Mouse (Mus musculus): ENCODE results near the gene Kcnh1. TPM values are rescaled to one million over a fixed set of nuclear protein-coding genes. Genes with fewer than 3 reads are reported as not detected.

The Kcnh1 gene
- polyA plus RNA-seq, 1 experiment from 2014 or later: 1.5 TPM

- Histone ChIP-seq H3K9me3 (no peaks in the 10 kb centered on the region), H3K9ac (replicated peaks) (no peak overlapping the region), H3K4me2 (replicated peaks) (no peak overlapping the region), H3K27me3 (no peaks in the 10 kb centered on the region), H3K4me1 (replicated peaks) (peaks cover 50% of the 10 kb centered on the region), H3K36me3 (no peaks in the 10 kb centered on the region), H3K27ac (peak overlapping the region; percentile 11; the same call in 1 of the 2 replicates), H3K4me3 (replicated peaks) (no peak overlapping the region)
- no peak for ATAC-seq
- WGBS: 32% methylated on average over 12 of the region's 12 CpGs
Observed at GRCm38 (mm10) chr1:192522376-192523178, 332.0 kb downstream of the Kcnh1 start.

GRCm38 (mm10) chr1:192525711-192526350, 335.3 kb downstream of the Kcnh1 start:
- Histone ChIP-seq H3K4me3 (replicated peaks) (no peak overlapping the region), H3K9ac (replicated peaks) (no peak overlapping the region), H3K4me1 (replicated peaks) (peaks cover 44% of the 10 kb centered on the region), H3K36me3 (no peaks in the 10 kb centered on the region), H3K9me3 (no peaks in the 10 kb centered on the region), H3K27ac (no peak overlapping the region), H3K4me2 (replicated peaks) (no peak overlapping the region), H3K27me3 (no peaks in the 10 kb centered on the region)
- WGBS: 74% methylated on average over 14 of the region's 14 CpGs
- no peak for ATAC-seq

- Histone ChIP-seq H3K4me3 (replicated peaks) (no peak overlapping the region), H3K9ac (replicated peaks) (no peak overlapping the region), H3K4me1 (replicated peaks) (peaks cover 4% of the 10 kb centered on the region; the same call in 1 of the 2 replicates), H3K9me3 (no peaks in the 10 kb centered on the region), H3K27me3 (no peaks in the 10 kb centered on the region), H3K36me3 (no peaks in the 10 kb centered on the region), H3K27ac (no peak overlapping the region), H3K4me2 (replicated peaks) (no peak overlapping the region)
- 0 out of 2 replicates have a peak, but pooled peaks have one; percentile 45 for ATAC-seq
- WGBS: 76% methylated on average over 2 of the region's 2 CpGs
Observed at GRCm38 (mm10) chr1:192531490-192532146, 341.0 kb downstream of the Kcnh1 start.

GRCm38 (mm10) chr1:192532212-192532611, 341.6 kb downstream of the Kcnh1 start:
- WGBS: 67% methylated on average over 2 of the region's 2 CpGs

GRCm38 (mm10) chr1:192533016-192533415, 342.4 kb downstream of the Kcnh1 start:
- Histone ChIP-seq H3K4me3 (replicated peaks) (no peak overlapping the region), H3K9me3 (no peaks in the 10 kb centered on the region), H3K4me1 (replicated peaks) (peaks cover 2% of the 10 kb centered on the region; the same call in 1 of the 2 replicates), H3K36me3 (no peaks in the 10 kb centered on the region), H3K27ac (no peak overlapping the region), H3K9ac (replicated peaks) (no peak overlapping the region), H3K4me2 (replicated peaks) (no peak overlapping the region), H3K27me3 (no peaks in the 10 kb centered on the region)
- no peak for ATAC-seq

More at GRCm38 (mm10) chr1:192532212-192532611, 341.6 kb downstream of the Kcnh1 start:
- Histone ChIP-seq H3K4me1 (replicated peaks) (peaks cover 4% of the 10 kb centered on the region; the same call in 1 of the 2 replicates), H3K27ac (no peak overlapping the region), H3K4me2 (replicated peaks) (no peak overlapping the region), H3K9me3 (no peaks in the 10 kb centered on the region), H3K27me3 (no peaks in the 10 kb centered on the region), H3K4me3 (replicated peaks) (no peak overlapping the region), H3K36me3 (no peaks in the 10 kb centered on the region), H3K9ac (replicated peaks) (no peak overlapping the region)
- ATAC-seq: no peak

- Histone ChIP-seq H3K9ac (replicated peaks) (no peak overlapping the region), H3K4me3 (replicated peaks) (no peak overlapping the region), H3K9me3 (no peaks in the 10 kb centered on the region), H3K27me3 (no peaks in the 10 kb centered on the region), H3K4me1 (replicated peaks) (no peaks in the 10 kb centered on the region), H3K4me2 (replicated peaks) (no peak overlapping the region), H3K36me3 (no peaks in the 10 kb centered on the region), H3K27ac (no peak overlapping the region)
- WGBS: 53% methylated on average over 1 of the region's 1 CpGs
- ATAC-seq: no peak
Observed at GRCm38 (mm10) chr1:192536440-192536839, 345.9 kb downstream of the Kcnh1 start.

- ATAC-seq: no peak
- 84% methylated on average over 7 of the region's 7 CpGs for WGBS
Observed at GRCm38 (mm10) chr1:192537169-192537568, 346.6 kb downstream of the Kcnh1 start.

GRCm38 (mm10) chr1:192542093-192542492, 351.5 kb downstream of the Kcnh1 start:
- Histone ChIP-seq H3K4me2 (replicated peaks) (no peak overlapping the region), H3K27ac (no peak overlapping the region), H3K36me3 (no peaks in the 10 kb centered on the region), H3K4me1 (replicated peaks) (peaks cover 25% of the 10 kb centered on the region), H3K9ac (replicated peaks) (no peak overlapping the region), H3K9me3 (no peaks in the 10 kb centered on the region), H3K4me3 (replicated peaks) (no peak overlapping the region), H3K27me3 (no peaks in the 10 kb centered on the region)
- ATAC-seq: no peak
- WGBS: 69% methylated on average over 2 of the region's 2 CpGs

More at GRCm38 (mm10) chr1:192537169-192537568, 346.6 kb downstream of the Kcnh1 start:
- Histone ChIP-seq H3K36me3 (no peaks in the 10 kb centered on the region), H3K27ac (no peak overlapping the region), H3K4me3 (replicated peaks) (no peak overlapping the region), H3K9me3 (no peaks in the 10 kb centered on the region), H3K4me1 (replicated peaks) (peaks cover 4% of the 10 kb centered on the region), H3K27me3 (no peaks in the 10 kb centered on the region), H3K9ac (replicated peaks) (no peak overlapping the region), H3K4me2 (replicated peaks) (no peak overlapping the region)

- no peak overlapping the region for H3K27ac ChIP-seq
- 87% methylated on average over 4 of the region's 4 CpGs for WGBS
Observed at GRCm38 (mm10) chr1:192543686-192544085, 353.1 kb downstream of the Kcnh1 start.

GRCm38 (mm10) chr1:192544091-192544490, 353.5 kb downstream of the Kcnh1 start:
- H3K4me1 ChIP-seq (replicated peaks): peaks cover 25% of the 10 kb centered on the region

More at GRCm38 (mm10) chr1:192543686-192544085, 353.1 kb downstream of the Kcnh1 start:
- ATAC-seq: no peak
- Histone ChIP-seq H3K4me2 (replicated peaks) (no peak overlapping the region), H3K27me3 (no peaks in the 10 kb centered on the region), H3K4me3 (replicated peaks) (no peak overlapping the region), H3K36me3 (no peaks in the 10 kb centered on the region), H3K9ac (replicated peaks) (no peak overlapping the region), H3K4me1 (replicated peaks) (peaks cover 25% of the 10 kb centered on the region), H3K9me3 (no peaks in the 10 kb centered on the region)

GRCm38 (mm10) chr1:192544901-192545300, 354.3 kb downstream of the Kcnh1 start:
- ATAC-seq: 0 out of 2 replicates have a peak, but pooled peaks have one; percentile 37
- 51% methylated on average over 7 of the region's 7 CpGs for WGBS
- no peak overlapping the region for H3K9ac ChIP-seq (replicated peaks)
- H3K27ac ChIP-seq: no peak overlapping the region
- no peaks in the 10 kb centered on the region for H3K27me3 ChIP-seq
- H3K4me3 ChIP-seq (replicated peaks): no peak overlapping the region
- no peaks in the 10 kb centered on the region for H3K36me3 ChIP-seq
- H3K9me3 ChIP-seq: no peaks in the 10 kb centered on the region
- H3K4me2 ChIP-seq (replicated peaks): no peak overlapping the region
- peaks cover 25% of the 10 kb centered on the region for H3K4me1 ChIP-seq (replicated peaks)

More at GRCm38 (mm10) chr1:192544091-192544490, 353.5 kb downstream of the Kcnh1 start:
- no peak overlapping the region for H3K4me2 ChIP-seq (replicated peaks)
- no peak overlapping the region for H3K4me3 ChIP-seq (replicated peaks)
- 55% methylated on average over 9 of the region's 9 CpGs for WGBS
- H3K27me3 ChIP-seq: no peaks in the 10 kb centered on the region
- H3K36me3 ChIP-seq: no peaks in the 10 kb centered on the region
- H3K9ac ChIP-seq (replicated peaks): no peak overlapping the region
- ATAC-seq: peak; percentile 69; the same call in 1 of the 2 replicates
- H3K27ac ChIP-seq: no peak overlapping the region
- H3K9me3 ChIP-seq: no peaks in the 10 kb centered on the region

GRCm38 (mm10) chr1:192546843-192547242, 356.3 kb downstream of the Kcnh1 start:
- Histone ChIP-seq H3K4me3 (replicated peaks) (no peak overlapping the region), H3K27ac (no peak overlapping the region), H3K4me2 (replicated peaks) (no peak overlapping the region), H3K9me3 (no peaks in the 10 kb centered on the region), H3K9ac (replicated peaks) (no peak overlapping the region), H3K27me3 (no peaks in the 10 kb centered on the region), H3K4me1 (replicated peaks) (peaks cover 24% of the 10 kb centered on the region), H3K36me3 (no peaks in the 10 kb centered on the region)
- ATAC-seq: no peak
- WGBS: 23% methylated on average over 1 of the region's 1 CpGs
